Mouse (Mus musculus) stomach, postnatal 0 days (tissue): ENCODE measurements around the gene Dlgap4. TPM values are rescaled to one million over a fixed set of nuclear protein-coding genes. Genes with fewer than 3 reads are reported as not detected.
A peak's percentile ranks its signal among the peaks of the same experiment; 100 is the strongest.

ENCODE experiments used
- ATAC-seq: fragments of 200-750 bp; cut with Nextera tagmentation; 2 replicates; pipeline ENCODE4 v1.8.0; 2017; ENCODE audit not compliant: low FRiP score, low TSS enrichment
- DNase-seq: peaks from one replicate; pipeline ENCODE4 v3.0.0-alpha.2; 2016; ENCODE audit warnings: low spot score
- H3K27ac ChIP-seq: fragments of 300-500 bp; sonication (generic); replicated peaks from 2 replicates; pipeline ENCODE4 v1.5.1; 2014; ENCODE audit warnings: mild to moderate bottlenecking, control low read depth
- H3K27me3 ChIP-seq: fragments of 300-500 bp; sonication (generic); 2 replicates; pipeline ENCODE4 v1.6.1; 2014; ENCODE audit warnings: low read length; ENCODE audit not compliant: control insufficient read depth, insufficient read depth
- H3K36me3 ChIP-seq: fragments of 300-500 bp; sonication (generic); 2 replicates; pipeline ENCODE4 v1.6.1; 2014; ENCODE audit warnings: low read length, mixed read lengths; ENCODE audit not compliant: control insufficient read depth, insufficient read depth
- H3K4me1 ChIP-seq: fragments of 300-500 bp; sonication (generic); replicated peaks from 2 replicates; pipeline ENCODE4 v1.6.1; 2014; ENCODE audit warnings: antibody characterized with exemption; ENCODE audit not compliant: control insufficient read depth, insufficient read depth
- H3K4me2 ChIP-seq: fragments of 300-500 bp; sonication (generic); replicated peaks from 2 replicates; pipeline ENCODE4 v1.6.1; 2014; ENCODE audit warnings: low read depth, mild to moderate bottlenecking, control low read depth, moderate library complexity
- H3K4me3 ChIP-seq: fragments of 300-500 bp; sonication (generic); 2 replicates; pipeline ENCODE4 v1.5.1; 2014; ENCODE audit warnings: low read depth, low read length, control low read depth
- H3K9ac ChIP-seq: fragments of 300-500 bp; sonication (generic); 2 replicates; pipeline ENCODE4 v1.6.1; 2014; ENCODE audit warnings: mild to moderate bottlenecking, low read length, control low read depth, mixed read lengths
- H3K9me3 ChIP-seq: fragments of 300-500 bp; sonication (generic); 2 replicates; pipeline ENCODE4 v1.6.1; 2016; ENCODE audit warnings: low read length; ENCODE audit not compliant: control insufficient read depth
- CTCF ChIP-seq: IDR thresholded peaks from 2 replicates; pipeline ENCODE4 v1.5.1; 2016; ENCODE audit warnings: antibody characterized with exemption, low read depth, mild to moderate bottlenecking, moderate library complexity
- EP300 ChIP-seq: optimal IDR thresholded peaks from 2 replicates; pipeline ENCODE3; 2016; ENCODE audit warnings: antibody characterized with exemption
- WGBS: fragments of 180-500 bp; shearing (Covaris S2); extraction: QIAGEN DNeasy Blood & Tissue Kit; methylation state at CpG from one replicate; pipeline ENCODE4 v1.1.7; 2014; 5-methylcytosine and 5-hydroxymethylcytosine counted together
- polyA plus RNA-seq: library from polyadenylated mRNA; unstranded; fragments of >200 nt; fragmentation: Nextera tagmentation; extraction: Ambion mirVana; gene quantifications from 2 replicates; pipeline ENCODE4 v1.2.1, GENCODE M21; 2015

Gene Dlgap4
- polyA plus RNA-seq, 1 experiment from 2014 or later, result 50.7 TPM

- WGBS, result 77% methylated on average over 7 of the region's 7 CpGs
- no peak overlapping the region for H3K4me3 ChIP-seq
- no peak overlapping the region for H3K4me2 ChIP-seq
- no peaks in the 10 kb centered on the region for H3K4me1 ChIP-seq
- ATAC-seq (no peak), DNase-seq (no peak)
- no peak overlapping the region for H3K9ac ChIP-seq
- no peak for TF ChIP-seq EP300
- TF ChIP-seq CTCF, result no peak
- no peak overlapping the region for H3K27ac ChIP-seq
- H3K36me3 ChIP-seq, result no peaks in the 10 kb centered on the region
- no peaks in the 10 kb centered on the region for H3K9me3 ChIP-seq
- H3K27me3 ChIP-seq, result no peaks in the 10 kb centered on the region
These were observed 36.5 kb upstream of the Dlgap4 start for GRCm38 (mm10) chr2:156576850-156577587.

GRCm38 (mm10) chr2:156580507-156580906 is 33.0 kb upstream of the Dlgap4 start:
- DNase-seq (no peak), ATAC-seq (no peak)
- H3K36me3 ChIP-seq, result no peaks in the 10 kb centered on the region
- H3K27me3 ChIP-seq, result no peaks in the 10 kb centered on the region
- no peak overlapping the region for H3K27ac ChIP-seq
- H3K9ac ChIP-seq, result no peak overlapping the region
- no peaks in the 10 kb centered on the region for H3K9me3 ChIP-seq
- H3K4me1 ChIP-seq, result no peaks in the 10 kb centered on the region
- no peak overlapping the region for H3K4me3 ChIP-seq
- TF ChIP-seq CTCF (no peak), EP300 (no peak)
- H3K4me2 ChIP-seq, result no peak overlapping the region
- WGBS, result 71% methylated on average over 5 of the region's 5 CpGs

- no peak for DNase-seq
- no peak for ATAC-seq
- no peak for TF ChIP-seq CTCF
- TF ChIP-seq EP300, result no peak
- WGBS, result 58% methylated on average over 10 of the region's 10 CpGs
- no peak overlapping the region for H3K4me3 ChIP-seq
- H3K9me3 ChIP-seq, result no peaks in the 10 kb centered on the region
- no peak overlapping the region for H3K9ac ChIP-seq
- no peak overlapping the region for H3K27ac ChIP-seq
- H3K4me1 ChIP-seq, result no peaks in the 10 kb centered on the region
- H3K4me2 ChIP-seq, result no peak overlapping the region
- H3K36me3 ChIP-seq, result no peaks in the 10 kb centered on the region
- no peaks in the 10 kb centered on the region for H3K27me3 ChIP-seq
These were observed 32.3 kb upstream of the Dlgap4 start for GRCm38 (mm10) chr2:156581244-156581643.

- Histone ChIP-seq H3K4me1 (no peaks in the 10 kb centered on the region), H3K4me3 (no peak overlapping the region), H3K4me2 (no peak overlapping the region), H3K9ac (no peak overlapping the region), H3K27me3 (no peaks in the 10 kb centered on the region), H3K36me3 (no peaks in the 10 kb centered on the region), H3K27ac (no peak overlapping the region), H3K9me3 (no peaks in the 10 kb centered on the region)
- DNase-seq, result peak; percentile 24
- ATAC-seq, result 0 out of 2 replicates have a peak, but pooled peaks have one; percentile 22
- no peak for TF ChIP-seq EP300
- no peak for TF ChIP-seq CTCF
- whole genome bisulfite sequencing, result 67% methylated on average over 10 of the region's 10 CpGs
These were observed 30.6 kb upstream of the Dlgap4 start for GRCm38 (mm10) chr2:156582887-156583286.

GRCm38 (mm10) chr2:156584154-156584796 is 29.2 kb upstream of the Dlgap4 start:
- Histone ChIP-seq H3K4me1 (no peaks in the 10 kb centered on the region), H3K9ac (no peak overlapping the region), H3K27ac (no peak overlapping the region), H3K27me3 (no peaks in the 10 kb centered on the region), H3K4me2 (no peak overlapping the region), H3K9me3 (no peaks in the 10 kb centered on the region), H3K36me3 (no peaks in the 10 kb centered on the region), H3K4me3 (no peak overlapping the region)
- DNase-seq, result no peak
- TF ChIP-seq EP300, result no peak
- peak; percentile 52 for TF ChIP-seq CTCF
- WGBS, result 60% methylated on average over 11 of the region's 11 CpGs
- no peak for ATAC-seq

GRCm38 (mm10) chr2:156584797-156585471 is 28.6 kb upstream of the Dlgap4 start:
- Histone ChIP-seq H3K36me3 (no peaks in the 10 kb centered on the region), H3K27ac (no peak overlapping the region), H3K4me2 (no peak overlapping the region), H3K27me3 (no peaks in the 10 kb centered on the region), H3K9ac (0 out of 2 replicates have a peak overlapping the region, but pooled peaks have one; percentile 4), H3K9me3 (no peaks in the 10 kb centered on the region), H3K4me3 (no peak overlapping the region), H3K4me1 (no peaks in the 10 kb centered on the region)
- TF ChIP-seq EP300 (no peak), CTCF (no peak)
- DNase-seq (no peak), ATAC-seq (peak; percentile 15; the same call in 1 of the 2 replicates)
- 42% methylated on average over 14 of the region's 14 CpGs for WGBS
